Mouse (Mus musculus): ENCODE data around the gene Amigo3.

The Amigo3 gene

GRCm38 (mm10) chr9:108085261-108085660 is 32.3 kb downstream of the Amigo3 start:
- DNase-seq (ENCODE audit: low read depth), result no peak

DNA sequence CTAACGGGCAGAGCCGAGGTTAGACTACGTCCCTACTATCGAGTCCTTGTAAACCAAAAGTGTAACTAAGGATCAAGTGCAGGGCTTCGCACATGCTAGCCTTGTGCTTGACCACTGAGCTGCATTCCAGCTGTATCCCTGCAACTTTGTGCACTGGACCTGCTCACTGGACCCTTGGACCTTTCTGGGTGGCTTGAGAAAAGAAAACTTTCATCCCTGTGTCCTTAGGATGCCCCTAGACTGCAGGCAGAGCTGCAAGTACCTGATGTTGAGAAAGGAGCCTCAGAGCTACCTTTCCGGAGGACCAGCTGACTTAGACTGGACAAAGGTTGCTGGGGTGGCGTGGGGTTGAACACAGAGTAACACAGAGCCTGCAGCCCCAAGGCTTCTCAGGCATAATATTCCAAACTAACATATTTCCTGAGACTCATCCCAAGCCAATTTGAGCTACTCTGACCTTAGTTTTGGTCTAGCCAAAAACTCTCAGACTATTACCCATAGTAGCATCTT is 37.7 kb downstream of the Amigo3 start:
- no peak for DNase-seq (ENCODE audit: low read depth)

GRCm38 (mm10) chr9:108093586-108093985 is 40.6 kb downstream of the Amigo3 start:
- no peak for DNase-seq (ENCODE audit: low read depth)

- peak; percentile 95 for DNase-seq (ENCODE audit: low read depth)
These were observed 41.4 kb downstream of the Amigo3 start, which contains the start of gene Apeh for GRCm38 (mm10) chr9:108094184-108094941. Gene Apeh, minus strand, starts transcription at chr9:108094606.

GRCm38 (mm10) chr9:108094998-108095411 is 42.0 kb downstream of the Amigo3 start:
- peak; percentile 54 for DNase-seq (ENCODE audit: low read depth)

- peak; percentile 86 for DNase-seq (ENCODE audit: low read depth)
These were observed 42.6 kb downstream of the Amigo3 start for GRCm38 (mm10) chr9:108095518-108095917.

DNA sequence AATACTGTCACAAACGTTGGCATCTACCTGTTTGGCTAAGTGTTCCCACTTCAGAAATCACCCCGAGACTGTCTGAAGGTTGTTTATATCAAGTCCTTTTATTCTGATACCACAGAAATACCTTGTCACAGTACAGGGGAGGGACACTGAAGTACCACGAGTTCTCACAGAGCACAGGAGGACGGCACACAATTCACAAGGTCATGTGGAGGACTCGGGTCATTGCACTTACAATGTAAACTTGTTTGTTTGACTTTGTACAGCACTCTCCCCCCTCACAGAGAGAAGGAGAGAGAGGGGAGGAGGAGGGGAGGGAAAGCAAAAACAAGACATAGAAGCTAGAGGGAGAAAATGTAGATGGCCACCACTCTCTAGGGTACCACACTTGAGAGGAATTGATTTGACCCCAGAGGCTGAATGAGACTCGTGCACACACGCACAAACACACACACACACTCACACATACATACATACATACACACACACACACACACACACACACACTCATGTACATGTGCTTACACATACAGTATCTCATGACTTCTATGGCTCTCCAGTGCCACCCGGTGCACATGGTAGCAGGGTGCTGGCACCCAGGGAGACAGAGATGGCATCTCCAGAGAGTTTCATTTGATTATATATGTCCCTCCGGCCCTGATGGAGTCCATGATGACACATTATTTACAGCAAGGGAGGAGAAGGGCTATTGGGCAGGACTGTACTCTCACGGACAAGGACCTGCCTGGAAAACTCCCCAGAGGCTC is 43.2 kb downstream of the Amigo3 start:
- DNase-seq (ENCODE audit: low read depth), result no peak

DNA sequence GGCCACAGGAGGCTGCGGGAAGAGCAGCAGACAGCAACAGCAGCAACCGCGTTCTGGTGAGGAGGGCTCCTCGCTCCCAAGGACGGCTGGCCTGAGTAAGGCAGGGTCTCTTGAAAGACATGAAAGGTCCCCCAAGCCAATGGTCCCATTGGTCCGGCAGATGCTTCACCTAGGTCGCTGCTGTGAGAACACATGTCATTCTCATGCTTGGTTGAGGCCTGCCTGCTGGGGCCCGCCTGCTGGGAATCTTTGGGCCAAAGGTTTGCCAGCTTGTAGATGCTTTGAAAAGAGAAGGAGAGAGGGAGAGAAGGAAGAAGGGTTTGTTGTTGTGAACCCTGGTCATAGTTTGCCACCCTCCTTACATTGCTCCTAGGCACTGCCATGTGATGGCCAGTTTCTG is 46.7 kb downstream of the Amigo3 start:
- DNase-seq (ENCODE audit: low read depth), result no peak

- DNase-seq (ENCODE audit: low read depth), result peak; percentile 37
These were observed 52.0 kb downstream of the Amigo3 start for GRCm38 (mm10) chr9:108104766-108105548.

Measured in naive thymus-derived CD4-positive, alpha-beta T cell, adult 2 months (primary cell).